19 mouse cellular contexts compared by ENCODE assay signal in the genomic region with DNA sequence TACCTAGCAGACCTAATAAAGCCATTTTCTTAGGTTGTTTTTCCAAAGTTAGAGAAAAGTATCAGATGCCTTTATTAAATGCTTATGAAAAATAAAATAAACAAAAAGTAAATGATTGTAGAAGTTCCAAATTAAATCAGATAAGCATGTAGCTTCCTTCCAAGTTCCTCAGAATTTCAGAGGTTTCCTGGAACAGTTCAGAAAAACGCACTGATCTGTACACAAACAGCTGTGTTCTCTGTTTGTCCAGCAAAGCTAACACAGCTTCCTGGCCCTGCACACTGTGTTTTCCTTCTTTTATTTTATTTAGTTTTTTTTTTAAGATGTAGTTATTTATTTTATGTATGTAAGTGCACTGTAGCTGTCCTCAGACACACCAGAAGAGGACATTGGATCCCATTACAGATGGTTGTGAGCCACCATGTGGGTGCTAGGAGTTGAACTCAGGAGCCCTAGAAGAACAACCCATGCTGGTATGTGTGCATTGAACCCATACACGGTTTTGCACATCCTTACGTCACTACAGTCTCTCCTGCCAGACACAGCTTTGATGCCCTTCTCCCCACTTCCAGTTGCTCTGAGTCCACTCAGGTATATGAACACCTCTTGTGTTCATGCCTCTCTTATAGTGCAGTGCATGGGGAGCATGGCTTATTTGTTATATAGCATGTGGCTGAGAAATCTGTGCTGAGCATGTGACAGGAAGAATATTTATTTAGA. TPM values are rescaled to one million over a fixed set of nuclear protein-coding genes. Genes with fewer than 3 reads are reported as not detected.
"Had no signal": no experiment of that assay in that cellular context is flagged by ENCODE, and none has a peak within 500 bp of the region (broad histone marks: within the 10 kb centered on the region; RNA-seq: fewer than 3 reads in every experiment).

No protein-coding gene starts in this region.

- H3K27ac ChIP-seq: neural tube, embryonic 13.5 days; neural tube, embryonic 15.5 days; stomach, embryonic 15.5 days; stomach, postnatal 0 days had no signal

- H3K4me2 ChIP-seq: neural tube, embryonic 13.5 days; neural tube, embryonic 15.5 days; stomach, embryonic 15.5 days had no signal

- H3K9me3 ChIP-seq: neural tube, embryonic 13.5 days; neural tube, embryonic 15.5 days; stomach, embryonic 15.5 days had no signal

- H3K9ac ChIP-seq: neural tube, embryonic 13.5 days; neural tube, embryonic 15.5 days; stomach, embryonic 15.5 days had no signal

- H3K4me3 ChIP-seq: neural tube, embryonic 13.5 days; neural tube, embryonic 15.5 days; stomach, embryonic 15.5 days had no signal

- H3K4me1 ChIP-seq: neural tube, embryonic 13.5 days; neural tube, embryonic 15.5 days; stomach, embryonic 15.5 days had no signal

- DNase-seq: retina, postnatal 1 day; right cerebral cortex, adult 18-20 months; right cerebral cortex, postnatal 14 days; right cerebral cortex, postnatal 25 days; right cerebral cortex, postnatal 4 days; spleen, adult 18-20 months; thymus, adult 18-20 months; thymus, adult 2 months; thymus, postnatal 14 days; thymus, postnatal 25 days; thymus, postnatal 36 days; thymus, postnatal 4 days had no signal

- H3K27me3 ChIP-seq: neural tube, embryonic 13.5 days; neural tube, embryonic 15.5 days; stomach, embryonic 15.5 days had no signal

RNA-seq across cellular contexts. Expression of gene Prr29, which starts 47.5 kb away (rescaled TPM):
- total RNA-seq: neutrophil, adult 5-6 weeks had no signal
- polyA plus RNA-seq: neural tube, embryonic 13.5 days; neural tube, embryonic 14.5 days had no signal

RNA-seq across cellular contexts. Expression of gene Scn4a, which starts 59.7 kb away (rescaled TPM):
- polyA plus RNA-seq: neural tube, embryonic 13.5 days; neural tube, embryonic 14.5 days; stomach, embryonic 14.5 days had no signal
